Mouse (Mus musculus): Measurements from ENCODE around the gene Prkar2a. TPM values are rescaled to one million over a fixed set of nuclear protein-coding genes. Genes with fewer than 3 reads are reported as not detected.

Gene Prkar2a
- polyA plus RNA-seq, 1 experiment from 2014 or later: 28.2 TPM

GRCm38 (mm10) chr9:108739239-108739638, 50.1 kb downstream of the Prkar2a start:
- Histone ChIP-seq H3K27ac (no peak overlapping the region), H3K9ac (no peak overlapping the region), H3K27me3 (no peaks in the 10 kb centered on the region), H3K9me3 (no peaks in the 10 kb centered on the region), H3K36me3 (peaks cover 55% of the 10 kb centered on the region), H3K4me3 (no peak overlapping the region), H3K4me2 (no peak overlapping the region), H3K4me1 (no peaks in the 10 kb centered on the region)
- WGBS: 34% methylated on average over 3 of the region's 3 CpGs
- no peak for ATAC-seq (ENCODE audit: insufficient number of reproducible peaks, low FRiP score, low TSS enrichment, low read depth)

DNA sequence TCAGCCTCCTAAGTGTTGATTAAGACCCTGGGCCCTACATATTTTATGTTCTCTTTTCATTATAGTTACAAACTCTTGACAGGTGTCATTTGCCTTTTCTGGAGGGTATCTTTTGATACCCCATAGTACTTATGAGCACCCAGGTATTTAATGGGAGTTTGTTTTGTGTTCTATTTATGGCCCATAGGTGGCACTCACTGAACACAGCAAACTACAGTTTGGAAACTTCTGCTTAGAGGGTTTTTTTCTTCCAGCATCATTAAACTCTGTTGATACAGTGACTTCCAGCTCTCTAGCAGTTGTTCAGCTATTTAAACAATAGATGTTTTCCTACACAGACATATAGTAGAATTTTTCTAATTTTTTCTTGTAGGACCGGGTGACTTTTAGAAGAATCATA, 50.9 kb downstream of the Prkar2a start:
- H3K27ac ChIP-seq: no peak overlapping the region
- peaks cover 56% of the 10 kb centered on the region for H3K36me3 ChIP-seq
- H3K27me3 ChIP-seq: no peaks in the 10 kb centered on the region
- whole genome bisulfite sequencing: 87% methylated on average over 1 of the region's 1 CpGs
- H3K9me3 ChIP-seq: no peaks in the 10 kb centered on the region
- H3K9ac ChIP-seq: no peak overlapping the region
- H3K4me3 ChIP-seq: no peak overlapping the region
- no peaks in the 10 kb centered on the region for H3K4me1 ChIP-seq
- ATAC-seq (ENCODE audit: insufficient number of reproducible peaks, low FRiP score, low TSS enrichment, low read depth): no peak
- H3K4me2 ChIP-seq: no peak overlapping the region

DNA sequence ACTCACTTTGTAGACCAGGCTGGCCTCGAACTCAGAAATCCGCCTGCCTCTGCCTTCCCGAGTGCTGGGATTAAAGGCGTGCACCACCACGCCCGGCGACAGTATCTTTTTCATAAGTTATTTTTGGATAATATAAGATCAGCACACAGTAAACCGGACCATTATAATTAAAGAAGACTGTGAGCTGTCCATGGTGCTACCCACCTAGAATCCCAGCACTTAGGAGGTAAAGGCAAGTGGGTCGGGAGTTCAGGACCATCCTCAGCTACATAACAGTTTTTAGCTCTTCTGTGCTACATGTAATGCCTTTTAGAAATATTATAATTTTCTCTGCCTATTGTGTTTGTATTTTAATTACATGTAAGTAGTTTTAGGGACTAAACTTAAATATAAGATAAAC, 52.9 kb downstream of the Prkar2a start:
- Histone ChIP-seq H3K36me3 (peaks cover 65% of the 10 kb centered on the region), H3K4me2 (no peak overlapping the region), H3K9ac (no peak overlapping the region), H3K4me1 (no peaks in the 10 kb centered on the region), H3K27me3 (no peaks in the 10 kb centered on the region), H3K27ac (no peak overlapping the region), H3K9me3 (no peaks in the 10 kb centered on the region), H3K4me3 (no peak overlapping the region)
- 87% methylated on average over 9 of the region's 9 CpGs for WGBS
- no peak for ATAC-seq (ENCODE audit: insufficient number of reproducible peaks, low FRiP score, low TSS enrichment, low read depth)

DNA sequence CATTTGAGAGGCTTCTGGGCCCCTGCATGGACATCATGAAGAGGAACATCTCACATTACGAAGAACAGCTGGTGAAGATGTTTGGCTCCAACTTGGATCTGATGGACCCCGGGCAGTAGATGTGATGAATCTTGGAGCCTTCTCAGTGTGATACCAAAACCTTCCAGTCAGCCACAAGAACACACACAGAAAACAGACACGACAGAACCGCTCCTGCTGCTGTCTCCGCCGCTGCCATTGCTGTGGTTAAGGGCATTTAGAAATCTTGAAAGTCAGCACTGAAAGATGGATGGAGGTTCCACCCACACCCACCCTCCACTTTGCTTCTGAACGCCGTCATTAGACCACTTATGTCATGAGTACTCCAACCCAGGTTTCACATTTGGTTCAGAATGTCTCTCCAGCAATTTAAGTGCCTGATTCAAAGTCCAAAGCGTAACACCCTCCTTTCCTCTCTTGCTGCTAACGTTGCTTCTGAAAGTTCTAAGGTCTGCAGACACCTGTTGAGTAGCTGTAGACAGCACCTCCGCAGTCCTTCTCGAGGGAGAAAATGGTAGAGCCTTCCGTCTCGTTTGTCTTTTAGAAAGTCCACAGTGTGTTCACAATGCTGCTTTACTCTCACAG, 57.9 kb downstream of the Prkar2a start:
- H3K4me2 ChIP-seq: no peak overlapping the region
- H3K9ac ChIP-seq: no peak overlapping the region
- H3K4me1 ChIP-seq: no peaks in the 10 kb centered on the region
- no peaks in the 10 kb centered on the region for H3K27me3 ChIP-seq
- no peak for ATAC-seq (ENCODE audit: insufficient number of reproducible peaks, low FRiP score, low TSS enrichment, low read depth)
- no peak overlapping the region for H3K4me3 ChIP-seq
- peaks cover 70% of the 10 kb centered on the region for H3K36me3 ChIP-seq
- no peak overlapping the region for H3K27ac ChIP-seq
- H3K9me3 ChIP-seq: no peaks in the 10 kb centered on the region
- WGBS: 83% methylated on average over 14 of the region's 14 CpGs

DNA sequence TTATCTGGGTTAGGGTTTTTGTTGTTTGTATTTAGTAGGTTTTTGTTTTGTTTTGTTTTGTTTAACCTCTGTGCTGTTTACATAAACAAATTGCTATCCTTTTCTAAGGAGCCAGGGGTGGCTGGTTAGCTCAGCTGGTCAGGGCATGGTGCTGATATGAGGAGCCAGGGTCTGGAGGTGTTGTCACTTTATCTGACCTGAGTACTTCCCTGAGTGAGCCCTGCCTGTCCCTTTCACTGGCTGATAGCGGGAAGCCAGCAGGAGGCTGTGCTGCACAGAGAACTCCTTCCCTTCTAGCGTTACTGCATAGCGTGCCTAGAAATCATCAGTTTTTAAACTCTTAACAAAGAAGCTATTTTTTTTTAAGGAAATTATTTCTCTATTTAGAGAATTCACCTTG, 58.6 kb downstream of the Prkar2a start:
- Histone ChIP-seq H3K9ac (no peak overlapping the region), H3K27me3 (no peaks in the 10 kb centered on the region), H3K27ac (no peak overlapping the region), H3K4me3 (no peak overlapping the region), H3K36me3 (peaks cover 63% of the 10 kb centered on the region), H3K4me1 (no peaks in the 10 kb centered on the region), H3K9me3 (no peaks in the 10 kb centered on the region), H3K4me2 (no peak overlapping the region)
- no peak for ATAC-seq (ENCODE audit: insufficient number of reproducible peaks, low FRiP score, low TSS enrichment, low read depth)
- WGBS: 81% methylated on average over 3 of the region's 3 CpGs

GRCm38 (mm10) chr9:108748600-108749183, 59.6 kb downstream of the Prkar2a start:
- H3K36me3 ChIP-seq: peaks cover 54% of the 10 kb centered on the region
- H3K4me1 ChIP-seq: no peaks in the 10 kb centered on the region
- WGBS: 82% methylated on average over 11 of the region's 11 CpGs
- no peak overlapping the region for H3K4me3 ChIP-seq
- no peak overlapping the region for H3K27ac ChIP-seq
- no peak for ATAC-seq (ENCODE audit: insufficient number of reproducible peaks, low FRiP score, low TSS enrichment, low read depth)
- no peak overlapping the region for H3K9ac ChIP-seq
- no peak overlapping the region for H3K4me2 ChIP-seq
- H3K9me3 ChIP-seq: no peaks in the 10 kb centered on the region
- no peaks in the 10 kb centered on the region for H3K27me3 ChIP-seq

- H3K9me3 ChIP-seq: no peaks in the 10 kb centered on the region
- no peak for ATAC-seq (ENCODE audit: insufficient number of reproducible peaks, low FRiP score, low TSS enrichment, low read depth)
- WGBS: 88% methylated on average over 11 of the region's 11 CpGs
- no peak overlapping the region for H3K9ac ChIP-seq
- no peaks in the 10 kb centered on the region for H3K4me1 ChIP-seq
- no peaks in the 10 kb centered on the region for H3K27me3 ChIP-seq
- peaks cover 35% of the 10 kb centered on the region for H3K36me3 ChIP-seq
- H3K4me2 ChIP-seq: no peak overlapping the region
- no peak overlapping the region for H3K27ac ChIP-seq
- no peak overlapping the region for H3K4me3 ChIP-seq
Measured at GRCm38 (mm10) chr9:108750616-108751015, 61.5 kb downstream of the Prkar2a start.

GRCm38 (mm10) chr9:108752142-108752920, 63.2 kb downstream of the Prkar2a start:
- ATAC-seq (ENCODE audit: insufficient number of reproducible peaks, low FRiP score, low TSS enrichment, low read depth): no peak

GRCm38 (mm10) chr9:108753326-108753725, 64.2 kb downstream of the Prkar2a start:
- no peak overlapping the region for H3K27ac ChIP-seq
- no peak overlapping the region for H3K9ac ChIP-seq
- H3K4me3 ChIP-seq: no peak overlapping the region
- H3K27me3 ChIP-seq: no peaks in the 10 kb centered on the region
- no peak for ATAC-seq (ENCODE audit: insufficient number of reproducible peaks, low FRiP score, low TSS enrichment, low read depth)
- no peaks in the 10 kb centered on the region for H3K9me3 ChIP-seq
- no peak overlapping the region for H3K4me2 ChIP-seq
- 72% methylated on average over 9 of the region's 9 CpGs for WGBS
- peaks cover 9% of the 10 kb centered on the region for H3K36me3 ChIP-seq
- no peaks in the 10 kb centered on the region for H3K4me1 ChIP-seq

More at GRCm38 (mm10) chr9:108752142-108752920, 63.2 kb downstream of the Prkar2a start:
- Histone ChIP-seq H3K4me3 (no peak overlapping the region), H3K4me2 (no peak overlapping the region), H3K27me3 (no peaks in the 10 kb centered on the region), H3K36me3 (peaks cover 19% of the 10 kb centered on the region), H3K9me3 (no peaks in the 10 kb centered on the region), H3K27ac (no peak overlapping the region), H3K9ac (no peak overlapping the region), H3K4me1 (no peaks in the 10 kb centered on the region)
- 89% methylated on average over 11 of the region's 11 CpGs for WGBS

- Histone ChIP-seq H3K4me1 (no peaks in the 10 kb centered on the region), H3K36me3 (0 out of 2 replicates have a peak, but pooled peaks cover 3% of the 10 kb centered on the region), H3K4me3 (no peak overlapping the region), H3K9me3 (no peaks in the 10 kb centered on the region), H3K9ac (no peak overlapping the region), H3K27ac (no peak overlapping the region), H3K4me2 (no peak overlapping the region), H3K27me3 (no peaks in the 10 kb centered on the region)
- 87% methylated on average over 3 of the region's 3 CpGs for WGBS
- ATAC-seq (ENCODE audit: insufficient number of reproducible peaks, low FRiP score, low TSS enrichment, low read depth): no peak
Measured at GRCm38 (mm10) chr9:108753976-108754375, 64.9 kb downstream of the Prkar2a start.

DNA sequence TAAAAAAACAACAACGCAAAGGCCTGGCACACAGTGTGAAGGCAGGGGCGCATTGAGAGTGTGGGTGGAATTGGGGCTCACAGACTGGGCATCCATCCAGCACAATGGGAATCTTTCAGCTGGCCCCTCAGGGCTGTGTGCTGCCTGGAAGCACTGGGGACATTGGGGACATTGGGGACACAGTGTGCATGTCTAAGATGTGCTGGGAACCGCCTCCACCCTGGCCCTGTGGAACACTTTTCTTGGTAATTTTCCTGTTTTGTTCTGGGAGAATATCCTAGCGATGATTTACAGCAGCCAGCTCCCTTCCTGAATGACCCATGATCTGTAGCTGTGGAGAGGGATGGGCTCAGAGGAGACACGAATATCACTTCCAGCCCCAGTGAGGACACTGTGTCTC, 65.3 kb downstream of the Prkar2a start:
- no peak overlapping the region for H3K4me3 ChIP-seq
- no peak overlapping the region for H3K9ac ChIP-seq
- no peaks in the 10 kb centered on the region for H3K27me3 ChIP-seq
- H3K4me2 ChIP-seq: no peak overlapping the region
- no peak for ATAC-seq (ENCODE audit: insufficient number of reproducible peaks, low FRiP score, low TSS enrichment, low read depth)
- H3K4me1 ChIP-seq: no peaks in the 10 kb centered on the region
- no peak overlapping the region for H3K27ac ChIP-seq
- 83% methylated on average over 5 of the region's 5 CpGs for WGBS
- no peaks in the 10 kb centered on the region for H3K9me3 ChIP-seq
- 0 out of 2 replicates have a peak, but pooled peaks cover 3% of the 10 kb centered on the region for H3K36me3 ChIP-seq

GRCm38 (mm10) chr9:108757406-108757805, 68.3 kb downstream of the Prkar2a start:
- WGBS: 62% methylated on average over 6 of the region's 6 CpGs
- Histone ChIP-seq H3K4me3 (no peak overlapping the region), H3K4me2 (no peak overlapping the region), H3K27me3 (no peaks in the 10 kb centered on the region), H3K4me1 (no peaks in the 10 kb centered on the region), H3K9me3 (no peaks in the 10 kb centered on the region), H3K27ac (no peak overlapping the region), H3K36me3 (no peaks in the 10 kb centered on the region), H3K9ac (no peak overlapping the region)
- ATAC-seq (ENCODE audit: insufficient number of reproducible peaks, low FRiP score, low TSS enrichment, low read depth): no peak
